In the genomic region with DNA sequence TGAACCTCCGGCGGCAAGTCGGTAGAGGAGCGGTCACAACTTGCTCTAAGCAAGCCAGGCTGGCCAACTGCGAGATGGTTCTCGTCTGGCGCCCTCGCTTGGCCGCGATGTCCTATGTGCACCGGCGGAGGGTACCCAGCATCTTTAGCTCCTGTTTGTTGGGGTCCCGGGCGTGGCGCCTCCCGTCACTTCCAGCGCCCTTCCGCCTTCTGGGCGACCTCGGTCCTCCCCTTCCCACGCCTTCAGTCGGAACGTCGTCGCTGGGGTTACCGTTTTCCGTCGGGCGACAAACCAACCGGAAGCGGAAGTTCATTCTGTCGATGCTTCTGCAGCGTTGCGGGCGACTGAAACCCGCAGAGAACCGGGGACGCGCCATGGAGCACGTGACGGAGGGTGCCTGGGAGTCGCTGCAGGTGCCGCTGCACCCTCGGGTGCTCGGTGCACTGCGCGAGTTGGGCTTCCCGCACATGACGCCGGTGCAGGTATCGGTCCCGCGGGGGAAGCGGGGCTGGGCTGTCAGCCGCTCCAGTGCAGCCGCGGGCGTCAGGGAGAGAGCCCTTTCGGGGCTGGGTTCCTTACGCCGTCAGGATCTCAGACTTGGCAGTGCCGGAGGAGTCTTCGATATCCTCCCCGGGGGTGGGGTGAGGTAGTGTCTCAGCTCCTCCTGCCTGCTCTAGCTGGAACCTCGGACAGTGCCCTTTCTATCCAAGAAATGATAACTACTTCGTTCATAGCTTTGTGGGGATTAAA, we compare ENCODE assay signal across 8 mouse cellular contexts. TPM values are rescaled to one million over a fixed set of nuclear protein-coding genes. Genes with fewer than 3 reads are reported as not detected.
A peak's percentile ranks its signal among the peaks of the same experiment; 100 is the strongest.
DNase-seq lines count a peak whose midpoint lies in the region; ATAC-seq lines count a peak whose summit lies in the region.

Gene Ddx55 (plus strand): TSS at position 307 of the 750 bp plus-strand sequence.

- intact Hi-C loops in left cerebral cortex, postnatal 10 days (cut with DNase I): no loop called here

- DNase-seq in gastrocnemius, adult 8-10 months (ENCODE audit: low spot score in 2 of 2): peak; percentile 78 to 79
- peak; percentile 82 for DNase-seq in hindlimb bud, embryonic 11.5 days (ENCODE audit: extremely low spot score, low read depth, low spot score)
- DNase-seq in left cerebral cortex, postnatal 10 days (ENCODE audit: extremely low spot score in 1 of 2, low spot score in 2 of 2): peak; percentile 86 to 93
- DNase-seq in right cerebral cortex, postnatal 25 days: peak; percentile 90
- DNase-seq in urinary bladder, postnatal 4 days (ENCODE audit: low spot score in 2 of 2): peak; percentile 86 to 89

- peak; percentile 94 for ATAC-seq in activated CD4-positive, CD25-positive, alpha-beta regulatory T cell, adult 4 months
- ATAC-seq in common myeloid progenitor, adult 5-6 weeks (replicated peaks; ENCODE audit: low read depth, poor library complexity, severe bottlenecking): peak; percentile 96
- ATAC-seq in megakaryocyte-erythroid progenitor cell, adult 5-6 weeks (replicated peaks; ENCODE audit: low FRiP score, low TSS enrichment, poor library complexity, severe bottlenecking): peak; percentile 94

RNA-seq across cellular contexts. Expression of gene Ddx55, which starts in this region (rescaled TPM):
- polyA plus RNA-seq in activated CD4-positive, CD25-positive, alpha-beta regulatory T cell, adult 4 months (2017; shearing (Covaris generic)): 10 to 100 TPM; 16.3 to 16.6 TPM
- total RNA-seq in common myeloid progenitor, adult 5-6 weeks (2017): 18.5 and 21.4 TPM in 2 replicates
- total RNA-seq in gastrocnemius, adult 8-10 months (2022): 1 to 10 TPM; 3.8 to 8.0 (median 4.9) TPM
- total RNA-seq in left cerebral cortex, postnatal 10 days (2021): 10 to 100 TPM; 24.0 to 25.2 TPM
- total RNA-seq in megakaryocyte-erythroid progenitor cell, adult 5-6 weeks (2014; fragmentation: Nextera tagmentation): 27.4 and 28.9 TPM in 2 replicates
- total RNA-seq in megakaryocyte-erythroid progenitor cell, adult 5-6 weeks (2017): 24.3 and 27.6 TPM in 2 replicates

Comparison
In these comparisons a context has a peak if more than half of its experiments do, and no peak if none do; other contexts are left out.
1. Peak in every context shown above with its lines: DNase-seq and ATAC-seq.